Mouse (Mus musculus) activated CD4-positive, CD25-positive, alpha-beta regulatory T cell, adult 4 months (primary cell): Measurements from ENCODE around the gene Tm4sf4. TPM values are rescaled to one million over a fixed set of nuclear protein-coding genes. Genes with fewer than 3 reads are reported as not detected.

Source experiments
- ATAC-seq: one replicate; pipeline ENCODE4 v1.8.0; 2017
- polyA plus RNA-seq, 2 experiments: library from polyadenylated mRNA; unstranded; fragments of 100-300 nt; shearing (Covaris generic); gene quantifications; one replicate each; pipeline ENCODE4 v1.2.1; 2017

Gene Tm4sf4
- polyA plus RNA-seq = not detected

- ATAC-seq = no peak
Observed at GRCm38 (mm10) chr3:57425089-57425730, at the start of gene Tm4sf4. Gene Tm4sf4 (plus strand): TSS chr3:57425314.

- ATAC-seq = no peak
Observed at GRCm38 (mm10) chr3:57386423-57386822, 38.7 kb upstream of the Tm4sf4 start.

DNA sequence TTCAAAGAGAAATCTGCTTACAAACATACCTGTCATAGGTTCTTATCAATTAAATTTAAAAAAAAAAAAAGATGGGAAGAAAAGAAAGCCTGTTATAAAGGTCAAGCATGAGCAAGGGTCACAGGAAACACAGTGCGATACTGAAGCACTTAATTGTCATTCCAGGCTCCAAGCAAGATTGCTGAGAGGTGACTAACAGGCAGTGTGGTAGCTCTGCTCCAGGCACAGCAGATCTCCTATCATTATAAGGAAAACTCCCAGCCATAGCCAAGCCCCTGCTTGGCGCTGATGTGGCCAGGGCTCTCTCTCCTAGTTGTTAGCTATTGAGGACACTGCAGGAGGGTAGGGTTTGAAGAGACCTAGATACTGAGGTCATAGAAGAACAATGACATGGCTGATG, 38.2 kb upstream of the Tm4sf4 start:
- no peak for ATAC-seq

DNA sequence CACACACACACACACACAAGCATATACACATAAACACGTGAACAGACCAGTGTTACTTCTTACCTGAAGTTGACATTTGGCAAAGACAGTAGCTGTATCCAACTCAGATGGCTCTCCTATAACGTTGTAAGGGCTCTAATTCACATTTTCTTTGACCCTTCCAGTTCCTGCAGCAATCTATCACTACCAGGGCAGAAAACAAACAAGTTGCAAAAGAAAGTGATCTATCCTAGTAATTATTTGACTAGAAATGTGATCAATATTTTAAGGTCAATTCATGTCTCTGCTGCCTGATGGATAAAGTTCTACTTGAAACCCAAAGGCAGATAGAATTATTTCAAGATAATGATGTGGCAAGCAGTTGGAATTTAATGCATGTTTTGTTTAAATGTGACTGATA, 37.5 kb upstream of the Tm4sf4 start:
- no peak for ATAC-seq

DNA sequence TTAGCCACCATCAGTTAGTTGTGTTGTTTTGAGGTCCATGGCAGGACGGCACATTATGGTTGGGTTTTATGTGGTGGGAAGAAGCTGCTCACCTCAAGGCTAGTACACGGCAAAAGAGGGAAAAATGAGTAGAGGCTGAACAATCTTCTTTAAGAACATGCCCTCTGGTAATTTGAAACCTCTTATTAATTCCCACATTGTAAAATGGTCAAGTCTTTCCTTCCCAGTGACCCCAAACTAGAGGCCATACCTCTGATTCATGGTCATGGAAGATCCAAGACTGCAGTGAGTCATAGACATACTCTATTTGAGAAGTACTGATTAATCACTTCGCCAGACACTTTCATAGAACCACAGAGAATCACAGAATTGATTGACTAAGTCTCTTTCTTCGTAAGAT, 13.6 kb upstream of the Tm4sf4 start:
- no peak for ATAC-seq

- ATAC-seq = no peak
Observed at GRCm38 (mm10) chr3:57420233-57420632, 4.9 kb upstream of the Tm4sf4 start.

- no peak for ATAC-seq
Observed at GRCm38 (mm10) chr3:57420660-57421059, 4.5 kb upstream of the Tm4sf4 start.

GRCm38 (mm10) chr3:57426351-57426750, 1.2 kb downstream of the Tm4sf4 start:
- ATAC-seq = no peak

DNA sequence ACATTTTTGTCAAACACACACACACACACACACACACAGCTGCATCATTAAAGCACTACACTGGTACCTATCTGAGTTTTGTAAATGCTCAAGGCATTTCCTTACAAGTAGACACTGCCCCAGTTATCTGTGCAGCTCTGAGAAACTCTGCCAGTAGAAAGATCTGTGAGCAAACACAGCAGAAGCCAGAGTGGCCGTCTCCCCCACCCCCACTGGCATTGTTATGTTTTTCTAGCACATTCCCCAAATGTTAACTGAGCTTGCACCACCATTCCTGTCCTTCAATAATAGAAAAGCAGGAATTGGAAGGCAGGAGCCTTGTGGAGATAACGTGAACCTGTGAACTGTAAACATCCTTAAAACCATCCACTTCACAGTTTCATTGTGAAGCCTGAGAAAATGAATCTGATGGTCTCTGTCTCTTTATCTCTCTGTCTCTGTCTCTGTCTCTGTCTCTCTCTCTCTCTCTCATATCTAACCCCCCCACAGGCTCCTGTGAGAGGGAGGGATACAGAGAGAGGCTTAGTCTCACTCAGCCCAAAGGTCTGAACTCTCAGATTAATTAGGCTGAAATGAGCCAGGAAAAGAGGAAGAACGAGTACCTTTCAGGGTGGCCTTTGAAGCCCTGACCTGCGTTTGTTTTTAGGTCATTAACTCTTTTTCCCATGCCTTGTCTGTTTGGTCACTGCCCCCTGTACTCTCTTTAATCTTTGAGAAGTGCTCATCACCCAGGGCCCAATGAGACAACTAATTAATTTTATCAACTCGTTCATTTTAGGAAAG, 3.8 kb downstream of the Tm4sf4 start:
- no peak for ATAC-seq

DNA sequence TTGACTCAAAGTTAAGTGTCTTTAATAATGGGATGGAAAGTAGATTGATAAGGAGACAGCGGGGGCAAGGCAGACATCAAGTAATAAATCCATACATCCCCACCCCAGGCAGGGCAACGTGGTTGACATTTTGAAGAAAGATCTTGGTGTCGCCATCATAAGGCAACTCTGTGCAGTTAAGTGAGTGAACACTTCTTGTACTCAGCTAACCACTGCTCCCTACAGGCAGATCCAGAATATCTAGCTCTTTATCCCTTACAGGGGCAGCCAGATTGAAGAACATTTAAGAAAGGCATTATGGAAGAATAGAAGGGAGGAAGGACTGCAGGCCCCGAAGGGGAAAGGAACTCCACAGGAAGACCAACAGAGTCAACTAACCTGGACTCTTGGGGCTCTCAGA, 4.4 kb downstream of the Tm4sf4 start:
- ATAC-seq = no peak

DNA sequence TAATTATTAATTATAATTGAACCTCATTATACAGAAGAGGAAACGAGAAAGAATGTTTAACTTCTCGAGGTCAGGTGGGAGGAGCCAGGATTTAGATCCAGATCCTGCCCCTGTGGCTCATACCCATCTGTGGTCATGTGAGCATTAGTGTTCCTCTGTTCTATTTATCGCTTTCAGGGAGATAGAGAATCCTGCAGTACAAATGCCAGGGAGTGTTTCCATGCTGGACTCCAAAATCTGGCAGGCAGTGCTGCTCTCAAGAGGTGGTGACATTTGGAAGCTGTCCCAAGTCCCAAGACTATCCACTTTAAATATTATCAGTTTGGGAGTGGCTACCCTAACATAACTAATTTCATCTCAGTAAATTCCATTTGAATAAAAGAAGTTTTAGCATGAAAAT, 6.6 kb downstream of the Tm4sf4 start:
- ATAC-seq = no peak

DNA sequence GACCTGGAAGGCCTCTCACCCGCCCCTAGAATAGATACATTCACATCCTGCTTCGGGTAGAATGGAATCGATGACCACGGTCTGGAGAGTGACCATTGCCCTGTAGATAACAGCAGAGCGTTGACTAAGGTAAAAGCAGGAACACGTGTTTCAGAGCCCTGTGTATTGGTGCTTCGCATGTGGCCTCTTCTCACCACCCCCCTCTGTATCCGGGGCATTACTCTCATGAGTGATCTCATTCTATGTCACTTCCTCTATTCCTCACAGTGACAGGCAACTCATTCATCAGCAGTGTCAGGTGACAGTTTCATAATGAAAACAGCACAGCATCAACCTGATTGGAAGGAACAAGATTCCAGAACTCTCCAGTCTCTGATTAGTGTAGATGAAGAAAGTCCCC, 10.2 kb downstream of the Tm4sf4 start:
- no peak for ATAC-seq

DNA sequence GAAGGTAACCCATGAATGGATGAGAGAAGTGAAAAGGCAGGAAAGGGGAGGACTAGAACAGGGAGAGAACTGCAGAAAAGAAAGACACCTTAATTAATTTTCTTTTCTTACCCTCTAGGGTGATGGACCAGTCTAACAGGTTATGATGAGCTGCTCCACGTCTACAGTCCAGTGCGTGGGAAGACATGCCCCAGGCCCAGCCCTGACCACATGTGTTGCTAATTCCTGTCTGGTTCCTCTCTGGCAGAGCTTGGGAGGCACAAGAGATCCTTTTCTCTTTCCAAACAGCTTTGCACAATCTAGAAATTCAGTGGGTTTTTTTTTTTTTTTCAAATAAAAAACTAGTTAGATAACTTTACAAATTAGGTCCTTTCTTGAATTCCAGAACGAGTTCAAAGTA, 15.8 kb downstream of the Tm4sf4 start:
- ATAC-seq = no peak

DNA sequence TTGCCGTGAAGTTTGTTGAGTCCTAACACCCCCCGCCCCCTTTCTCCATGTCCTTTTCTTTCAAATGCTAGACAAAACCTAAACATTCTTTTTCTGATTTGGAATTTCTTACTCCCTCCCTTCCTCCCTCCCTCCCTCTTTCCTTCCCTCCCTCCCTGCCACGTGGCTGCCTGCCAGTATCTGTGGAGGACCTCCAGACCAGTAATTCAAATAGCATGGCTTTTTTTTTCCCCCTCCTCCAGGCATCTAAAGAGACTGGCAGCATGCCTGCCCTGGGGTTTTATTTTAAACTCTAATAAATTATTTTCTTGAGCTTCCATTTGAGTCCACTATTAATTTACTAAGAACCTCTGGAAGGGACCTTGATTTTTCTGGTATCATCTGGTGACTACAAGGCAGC, 20.6 kb downstream of the Tm4sf4 start:
- ATAC-seq = no peak

DNA sequence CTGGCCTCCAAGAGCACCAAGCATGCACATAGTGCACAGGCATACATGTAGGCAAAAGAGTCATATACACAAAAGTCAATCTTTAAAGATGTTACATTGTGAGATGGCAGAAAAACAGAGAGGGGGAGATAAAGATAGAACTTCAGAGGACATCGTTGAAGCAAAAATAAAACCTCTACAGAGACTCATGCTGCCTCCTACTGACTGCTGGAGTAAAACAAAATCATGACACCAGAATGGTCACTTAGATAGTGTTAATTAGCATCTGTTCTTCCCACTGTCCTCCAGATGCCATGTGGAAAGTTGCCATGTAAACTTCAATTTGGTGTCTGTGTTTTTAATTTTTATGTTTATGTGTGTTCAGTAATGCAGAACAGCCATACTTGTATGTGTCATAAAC, 22.8 kb downstream of the Tm4sf4 start:
- ATAC-seq = no peak

DNA sequence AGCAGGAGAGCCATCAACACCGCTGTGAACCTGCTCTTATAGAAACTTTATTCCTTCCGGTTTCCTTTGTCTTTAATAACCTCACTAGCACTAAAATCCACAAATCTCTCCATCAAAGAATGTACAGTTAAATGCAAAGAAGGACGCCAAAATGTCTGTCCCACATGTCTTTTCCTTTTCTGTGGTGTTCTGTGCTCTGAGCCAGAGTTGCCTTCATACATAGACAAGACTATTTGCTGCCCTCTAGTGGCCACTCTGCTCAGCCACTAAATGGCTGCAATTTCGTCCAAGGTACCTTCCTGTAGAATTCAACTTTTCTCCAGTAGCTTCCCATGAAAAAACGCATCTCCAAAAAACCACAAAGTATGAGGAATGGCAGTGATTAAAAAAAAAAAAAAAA, 23.3 kb downstream of the Tm4sf4 start:
- ATAC-seq = no peak

DNA sequence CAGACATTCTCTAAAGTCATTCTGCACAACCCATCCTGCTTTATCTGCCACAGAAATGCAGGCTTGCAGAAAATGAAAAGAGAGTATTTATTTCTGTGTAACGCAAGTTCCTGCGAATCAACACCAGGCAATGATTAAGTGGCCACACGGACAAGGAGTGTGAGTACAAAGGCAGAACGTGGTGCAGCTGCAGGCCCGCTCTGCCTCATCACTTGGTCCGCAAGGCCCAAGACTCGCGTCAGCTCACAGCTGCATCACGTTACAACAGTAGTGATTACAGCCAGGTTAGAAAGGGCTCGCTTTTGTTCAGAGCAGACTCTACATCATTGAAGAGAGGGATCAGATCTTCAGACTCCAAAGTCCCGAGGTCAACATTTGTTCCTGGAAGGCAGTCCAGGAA, 33.5 kb downstream of the Tm4sf4 start:
- no peak for ATAC-seq

GRCm38 (mm10) chr3:57463302-57463701, 38.2 kb downstream of the Tm4sf4 start:
- no peak for ATAC-seq

DNA sequence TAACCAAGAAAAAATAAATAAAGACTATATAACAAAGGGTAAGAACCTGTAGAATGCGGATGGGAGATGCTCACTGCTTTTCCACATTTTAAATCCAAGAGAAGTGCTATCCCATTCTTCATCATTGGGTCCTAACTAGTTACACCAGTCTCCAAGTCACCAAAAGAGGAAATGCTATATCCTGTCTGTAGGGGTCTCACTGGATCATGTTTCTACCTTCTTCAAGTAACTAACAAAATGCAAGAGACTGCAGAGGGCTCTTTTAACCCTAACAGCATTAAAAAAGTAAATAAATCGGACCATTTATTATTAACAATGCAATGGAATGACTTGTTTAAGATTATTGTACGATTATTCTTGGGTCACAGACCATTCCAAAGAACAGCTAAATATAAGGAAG, 41.2 kb downstream of the Tm4sf4 start:
- ATAC-seq = no peak

DNA sequence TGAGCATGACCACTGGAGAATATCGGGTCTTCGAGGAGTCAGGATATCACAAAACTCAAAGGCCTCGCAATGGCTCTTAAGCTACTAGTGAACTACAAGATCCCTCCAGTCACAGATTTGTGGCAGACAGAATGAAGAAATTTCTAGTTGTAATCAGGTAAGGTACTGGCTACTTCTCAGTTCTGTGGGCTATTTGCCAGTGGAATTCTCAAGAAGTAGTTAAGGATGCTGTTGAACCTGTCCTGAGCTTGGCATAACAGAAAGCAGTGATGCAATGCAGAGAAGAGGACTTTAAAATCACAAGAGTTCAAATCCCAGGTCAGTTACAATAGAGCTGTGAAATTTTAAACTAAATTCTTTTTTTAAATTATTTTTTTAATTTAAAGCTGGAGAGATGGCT, 44.2 kb downstream of the Tm4sf4 start:
- ATAC-seq = no peak

- no peak for ATAC-seq
Observed at GRCm38 (mm10) chr3:57470326-57470725, 45.2 kb downstream of the Tm4sf4 start.

GRCm38 (mm10) chr3:57470981-57471601, 46.0 kb downstream of the Tm4sf4 start:
- no peak for ATAC-seq

DNA sequence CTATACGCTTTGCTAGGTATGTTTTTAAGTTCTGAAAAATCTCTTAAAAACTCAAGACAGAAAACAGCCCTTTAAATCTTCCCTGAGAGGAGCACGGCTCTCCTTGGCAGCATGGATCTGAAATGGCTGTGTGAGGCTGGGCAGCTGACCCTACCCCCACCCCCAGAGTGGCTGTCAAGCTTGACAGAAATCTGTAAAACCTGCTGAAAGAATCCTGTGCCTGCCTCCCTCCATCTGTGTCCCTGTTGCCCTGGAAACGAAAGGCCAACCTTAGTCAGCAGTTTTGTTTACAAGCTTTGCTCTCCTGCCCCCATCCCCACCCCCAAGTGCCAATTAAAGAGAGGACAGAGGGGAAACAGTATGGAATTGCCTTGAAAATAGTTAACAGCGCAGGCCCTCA, 47.3 kb downstream of the Tm4sf4 start:
- ATAC-seq = no peak

GRCm38 (mm10) chr3:57474421-57474820, 49.3 kb downstream of the Tm4sf4 start:
- no peak for ATAC-seq
